8 mouse cellular contexts compared by ENCODE assay signal in the genomic region with DNA sequence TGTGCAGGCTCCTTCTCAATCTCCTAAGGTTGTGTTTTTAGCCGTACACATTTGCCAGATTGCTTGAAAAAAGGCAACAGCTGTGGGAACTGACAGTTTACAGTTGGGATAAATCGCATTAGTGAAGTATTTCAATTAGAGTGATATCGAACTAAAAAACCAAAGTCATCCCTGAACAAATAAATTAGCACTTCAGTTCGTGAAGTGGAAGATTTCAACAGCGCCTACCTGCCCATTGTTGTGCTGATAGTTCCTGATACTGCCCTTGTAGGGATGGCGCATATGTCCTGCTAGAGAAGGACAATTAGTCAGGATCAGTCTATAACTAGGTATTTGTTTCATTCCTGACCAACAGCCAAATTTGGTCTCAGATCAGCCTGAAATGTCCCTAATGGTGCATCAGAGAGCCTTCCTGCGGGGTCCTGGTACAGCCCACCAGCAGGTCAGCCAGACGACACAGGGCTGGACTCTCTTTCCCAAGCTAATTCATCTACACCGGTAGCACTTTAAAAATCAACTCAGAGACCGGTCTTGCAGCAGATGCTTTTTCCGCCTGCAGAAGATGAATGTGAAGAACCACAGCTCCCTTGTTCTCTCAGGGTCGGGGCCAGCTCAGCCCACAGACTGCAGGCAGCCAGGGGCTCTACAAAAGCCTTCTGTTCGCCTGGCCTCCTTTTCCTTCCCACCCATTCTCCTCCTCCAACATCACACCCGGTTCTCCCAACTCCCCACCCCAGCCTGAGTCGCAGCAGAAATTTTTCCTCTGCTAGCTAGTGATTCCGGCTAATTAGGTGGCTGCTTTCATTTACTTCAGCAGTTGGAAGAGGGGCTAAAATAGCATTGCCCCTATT.
A peak's percentile ranks its signal among the peaks of the same experiment; 100 is the strongest.
DNase-seq lines count a peak whose midpoint lies in the region; ATAC-seq and TF ChIP-seq lines count a peak whose summit lies in the region.

No protein-coding gene starts in this region.

- peak; percentile 9 for DNase-seq in thymus, postnatal 4 days
- no peak for DNase-seq in thymus, adult 2 months
- DNase-seq in layer of hippocampus, postnatal 25 days (ENCODE audit: extremely low spot score in 1 of 2, low spot score in 1 of 2): peak; percentile 48 to 58
- peak; percentile 47 for DNase-seq in lung, postnatal 0 days (ENCODE audit: low spot score)
- peak; percentile 87 to 91 for DNase-seq in right cerebral cortex, postnatal 10 days (ENCODE audit: low spot score in 2 of 2)
- no peak for DNase-seq in urinary bladder, postnatal 36 days (ENCODE audit: low spot score in 2 of 2)

- no peaks in the 10 kb centered on the region for H3K4me1 ChIP-seq in thymus, adult 2 months (replicated peaks; ENCODE audit: control insufficient read depth, insufficient read depth, low read length)
- no peaks in the 10 kb centered on the region; the same call in 1 of the 2 replicates for H3K4me1 ChIP-seq in embryonic fibroblast, embryonic 13.5 days (ENCODE audit: control insufficient read depth, insufficient read depth, low read length)
- peaks cover 5% of the 10 kb centered on the region for H3K4me1 ChIP-seq in heart, embryonic 15.5 days (replicated peaks)
- H3K4me1 ChIP-seq in lung, postnatal 0 days (ENCODE audit: insufficient read depth, low read depth, low read length): no peaks in the 10 kb centered on the region

- no peaks in the 10 kb centered on the region for H3K36me3 ChIP-seq in thymus, adult 2 months (ENCODE audit: control insufficient read depth, insufficient read depth, low read length)
- H3K36me3 ChIP-seq in heart, embryonic 15.5 days: no peaks in the 10 kb centered on the region
- H3K36me3 ChIP-seq in lung, postnatal 0 days (ENCODE audit: insufficient read depth, low read length): no peaks in the 10 kb centered on the region

- H3K27ac ChIP-seq in thymus, adult 2 months (ENCODE audit: control insufficient read depth, insufficient read depth, low read length): no peak overlapping the region
- H3K27ac ChIP-seq in embryonic fibroblast, embryonic 13.5 days (ENCODE audit: insufficient read depth, low read length): no peak overlapping the region
- no peak overlapping the region for H3K27ac ChIP-seq in heart, embryonic 15.5 days
- H3K27ac ChIP-seq in lung, postnatal 0 days (ENCODE audit: low read length): no peak overlapping the region

- no peak for ATAC-seq in heart, embryonic 15.5 days (replicated peaks; ENCODE audit: insufficient number of reproducible peaks, insufficient read depth, low FRiP score, low read depth)
- ATAC-seq in lung, postnatal 0 days: peak; percentile 69

- H3K4me3 ChIP-seq in thymus, adult 2 months (ENCODE audit: control insufficient read depth, insufficient read depth, low read length): no peak overlapping the region
- H3K4me3 ChIP-seq in embryonic fibroblast, embryonic 13.5 days (ENCODE audit: insufficient read depth, low read length): peak overlapping the region; percentile 16; the same call in 1 of the 2 replicates
- H3K4me3 ChIP-seq in heart, embryonic 15.5 days: peak overlapping the region; percentile 44
- 0 out of 2 replicates have a peak overlapping the region, but pooled peaks have one; percentile 15 for H3K4me3 ChIP-seq in lung, postnatal 0 days (ENCODE audit: low read depth, low read length)

- TF ChIP-seq EP300 in lung, postnatal 0 days (IDR thresholded peaks at IDR 0.05): no peak

- no peak for TF ChIP-seq CTCF in thymus, adult 2 months (IDR thresholded peaks at IDR 0.05; ENCODE audit: borderline replicate concordance, control insufficient read depth, extremely low read depth, insufficient read depth, low read length, poor library complexity)
- no peak for TF ChIP-seq CTCF in embryonic fibroblast, embryonic 13.5 days (IDR thresholded peaks at IDR 0.05; ENCODE audit: borderline replicate concordance, insufficient read depth, low read length)
- TF ChIP-seq CTCF in lung, postnatal 0 days (IDR thresholded peaks at IDR 0.05): no peak

- H3K9ac ChIP-seq in heart, embryonic 15.5 days: 0 out of 2 replicates have a peak overlapping the region, but pooled peaks have one; percentile 23
- H3K9ac ChIP-seq in lung, postnatal 0 days (replicated peaks; ENCODE audit: low read depth): no peak overlapping the region

- H3K9me3 ChIP-seq in heart, embryonic 15.5 days (replicated peaks): no peaks in the 10 kb centered on the region
- no peaks in the 10 kb centered on the region for H3K9me3 ChIP-seq in lung, postnatal 0 days (ENCODE audit: low read length)

- H3K4me2 ChIP-seq in heart, embryonic 15.5 days: peak overlapping the region; percentile 66
- H3K4me2 ChIP-seq in lung, postnatal 0 days (replicated peaks; ENCODE audit: low read depth, low read length): peak overlapping the region; percentile 48

- TF ChIP-seq POLR2A in thymus, adult 2 months (IDR thresholded peaks at IDR 0.05; ENCODE audit: control insufficient read depth, extremely low read depth, insufficient read depth, low read length, poor library complexity): no peak
- no peak for TF ChIP-seq POLR2A in embryonic fibroblast, embryonic 13.5 days (IDR thresholded peaks at IDR 0.05; ENCODE audit: low read depth, low read length)

- H3K27me3 ChIP-seq in thymus, adult 2 months (ENCODE audit: control insufficient read depth, insufficient read depth, low read length): no peaks in the 10 kb centered on the region
- H3K27me3 ChIP-seq in heart, embryonic 15.5 days: peaks cover 13% of the 10 kb centered on the region
- no peaks in the 10 kb centered on the region for H3K27me3 ChIP-seq in lung, postnatal 0 days (replicated peaks; ENCODE audit: insufficient read depth, low read length)

- 45% methylated on average over 16 of the region's 16 CpGs for WGBS in thymus, adult 2 months
- 26% methylated on average over 16 of the region's 16 CpGs for WGBS in heart, embryonic 15.5 days
- WGBS in lung, postnatal 0 days: 19% methylated on average over 16 of the region's 16 CpGs

Comparison
In these comparisons a context has a peak if more than half of its experiments do, and no peak if none do; other contexts are left out.
1. DNase-seq: peak in thymus, postnatal 4 days (single experiment), layer of hippocampus, postnatal 25 days (2 of 2), lung, postnatal 0 days (single experiment) and right cerebral cortex, postnatal 10 days (2 of 2); none in thymus, adult 2 months (single experiment) and urinary bladder, postnatal 36 days (0 of 2).